Comparison of ENCODE assay signal across 11 mouse cellular contexts in the genomic region with DNA sequence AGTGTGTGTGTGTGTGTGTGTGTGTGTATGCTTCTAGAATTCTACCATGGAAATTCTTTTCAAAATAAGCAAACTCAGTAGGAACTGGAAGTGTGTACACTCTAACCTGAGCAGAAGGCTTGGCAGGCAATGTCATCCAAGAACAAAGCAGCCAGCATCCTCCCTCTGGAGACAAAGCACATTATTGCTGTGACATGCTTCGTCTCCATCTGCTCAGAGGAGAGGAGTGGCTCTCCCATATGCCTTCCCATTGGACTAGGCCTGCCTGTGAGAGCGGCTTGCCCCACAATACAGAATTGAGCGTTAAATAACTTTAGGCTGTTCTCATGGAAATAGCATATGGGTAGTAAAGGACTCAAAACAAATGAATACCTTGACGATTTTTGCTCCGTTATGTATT.
A peak's percentile ranks its signal among the peaks of the same experiment; 100 is the strongest.
DNase-seq lines count a peak whose midpoint lies in the region; ATAC-seq and TF ChIP-seq lines count a peak whose summit lies in the region.
"Had no signal": no experiment of that assay in that cellular context is flagged by ENCODE, and none has a peak within 500 bp of the region (broad histone marks: within the 10 kb centered on the region; RNA-seq: fewer than 3 reads in every experiment).

No protein-coding gene starts in this region.

- H3K9ac ChIP-seq in hindbrain, embryonic 12.5 days, result no peak overlapping the region
- no peak overlapping the region for H3K9ac ChIP-seq in heart, embryonic 11.5 days (ENCODE audit: low read depth, low read length)

- no peaks in the 10 kb centered on the region for H3K27me3 ChIP-seq in hindbrain, embryonic 12.5 days
- H3K27me3 ChIP-seq in heart, embryonic 11.5 days (ENCODE audit: control insufficient read depth, insufficient read depth, low read length), result no peaks in the 10 kb centered on the region

- H3K9me3 ChIP-seq in hindbrain, embryonic 12.5 days (replicated peaks), result no peaks in the 10 kb centered on the region
- H3K9me3 ChIP-seq in heart, embryonic 11.5 days (replicated peaks; ENCODE audit: control insufficient read depth, low read length), result no peaks in the 10 kb centered on the region

- peak; percentile 92 for DNase-seq in brain, embryonic 14.5 days (ENCODE audit: low read depth)
- DNase-seq in cerebellum, postnatal 14 days, result peak; percentile 77 to 87
- DNase-seq in mesoderm, embryonic 11.5 days (ENCODE audit: low read depth, low spot score), result peak; percentile 43
- DNase-seq in heart, postnatal 10 days, result no peak
- DNase-seq in left cerebral cortex, adult 9 months (ENCODE audit: low spot score in 2 of 2), result no peak
- no peak for DNase-seq in urinary bladder, postnatal 10 days (ENCODE audit: low spot score)
- DNase-seq: gastrocnemius, postnatal 14 days; lung, postnatal 36 days; right cerebral cortex, adult 18-20 months had no signal

- intact Hi-C loops in heart, postnatal 10 days (cut with DNase I), result no loop called here

- TF ChIP-seq CTCF in brain, embryonic 14.5 days (IDR thresholded peaks at IDR 0.05; ENCODE audit: borderline replicate concordance, extremely low read depth, insufficient read depth, insufficient read length), result no peak

- peak; percentile 96 for ATAC-seq in hindbrain, embryonic 12.5 days (ENCODE audit: low FRiP score)
- no peak for ATAC-seq in heart, embryonic 11.5 days (replicated peaks; ENCODE audit: insufficient number of reproducible peaks, low FRiP score, low TSS enrichment)

- no peak overlapping the region for H3K4me3 ChIP-seq in hindbrain, embryonic 12.5 days
- H3K4me3 ChIP-seq in heart, embryonic 11.5 days (ENCODE audit: low read depth, low read length), result no peak overlapping the region

- H3K27ac ChIP-seq in hindbrain, embryonic 12.5 days, result peak overlapping the region; percentile 68
- H3K27ac ChIP-seq in heart, embryonic 11.5 days (ENCODE audit: low read depth, low read length), result no peak overlapping the region

- TF ChIP-seq POLR2A in brain, embryonic 14.5 days (IDR thresholded peaks at IDR 0.05; ENCODE audit: borderline replicate concordance, extremely low read depth, insufficient read depth, insufficient read length, poor library complexity, severe bottlenecking), result no peak

- 0 out of 2 replicates have a peak, but pooled peaks cover 6% of the 10 kb centered on the region for H3K4me1 ChIP-seq in hindbrain, embryonic 12.5 days
- no peaks in the 10 kb centered on the region for H3K4me1 ChIP-seq in heart, embryonic 11.5 days (ENCODE audit: control insufficient read depth, insufficient read depth, low read length)

- no peak overlapping the region for H3K4me2 ChIP-seq in hindbrain, embryonic 12.5 days (replicated peaks)
- H3K4me2 ChIP-seq in heart, embryonic 11.5 days, result no peak overlapping the region

- H3K36me3 ChIP-seq in hindbrain, embryonic 12.5 days, result no peaks in the 10 kb centered on the region
- H3K36me3 ChIP-seq in heart, embryonic 11.5 days (ENCODE audit: control insufficient read depth, insufficient read depth, low read length), result no peaks in the 10 kb centered on the region

- 44% methylated on average over 5 of the region's 5 CpGs for WGBS in hindbrain, embryonic 12.5 days
- 84% methylated on average over 5 of the region's 5 CpGs for WGBS in heart, embryonic 11.5 days (ENCODE audit: insufficient replicate concordance)

Comparison
In these comparisons a context has a peak if more than half of its experiments do, and no peak if none do; other contexts are left out.
1. DNase-seq: peak in brain, embryonic 14.5 days (single experiment), cerebellum, postnatal 14 days (2 of 2) and mesoderm, embryonic 11.5 days (single experiment); none in heart, postnatal 10 days (0 of 2), left cerebral cortex, adult 9 months (0 of 2) and urinary bladder, postnatal 10 days (single experiment).